Mouse (Mus musculus): ENCODE results near the gene Usp15.

GRCm38 (mm10) chr10:123199615-123200319 lies 3.0 kb upstream of the Usp15 start:
- TF ChIP-seq POLR2A (IDR thresholded peaks at IDR 0.05; ENCODE audit: insufficient read depth, low read depth, low read length) (no peak), CTCF (IDR thresholded peaks at IDR 0.05) (no peak), EP300 (IDR thresholded peaks at IDR 0.05; ENCODE audit: insufficient read depth, low read depth, low read length) (no peak)
